Mouse (Mus musculus): ENCODE measurements around the gene Commd8. TPM values are rescaled to one million over a fixed set of nuclear protein-coding genes. Genes with fewer than 3 reads are reported as not detected.
A peak's percentile ranks its signal among the peaks of the same experiment; 100 is the strongest.

Gene Commd8
- polyA plus RNA-seq, 1 experiment from 2014 or later, result 116 TPM

DNA sequence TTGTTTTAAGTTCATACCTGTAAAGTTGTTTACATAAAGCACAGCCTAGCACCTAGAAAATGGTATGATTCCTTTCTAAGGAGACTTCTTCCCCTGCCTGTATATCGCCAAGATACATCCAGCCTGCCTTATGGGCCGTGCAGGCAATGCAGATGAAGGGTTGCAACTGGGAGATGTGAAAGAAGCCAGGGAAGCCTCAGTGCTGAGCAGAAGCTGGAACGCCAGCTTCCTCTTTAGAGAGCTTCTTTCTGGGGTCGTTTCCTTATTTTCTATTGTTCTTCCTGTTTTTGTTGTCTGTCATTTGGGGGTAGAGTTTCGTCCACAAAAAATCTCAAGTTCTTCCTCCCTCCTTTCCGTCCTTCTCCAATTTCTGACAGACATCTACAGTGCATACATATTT lies 2.1 kb upstream of the Commd8 start:
- Histone ChIP-seq H3K9ac (ENCODE audit: low read length) (no peak overlapping the region), H3K36me3 (ENCODE audit: control insufficient read depth, insufficient read depth, low read length) (peaks cover 6% of the 10 kb centered on the region; the same call in 1 of the 2 replicates), H3K4me1 (ENCODE audit: control insufficient read depth in 2 of 2, insufficient read depth in 2 of 2, low read length in 2 of 2) (peaks cover 6 to 16% of the 10 kb centered on the region in 2 experiments), H3K4me3 (ENCODE audit: control insufficient read depth in 1 of 2, insufficient read depth in 1 of 2, low read depth in 1 of 2, low read length in 2 of 2) (no peak overlapping the region), H3K27me3 (ENCODE audit: control insufficient read depth, insufficient read depth, low read length) (no peaks in the 10 kb centered on the region), H3K9me3 (ENCODE audit: control insufficient read depth, low read length) (no peaks in the 10 kb centered on the region), H3K27ac (replicated peaks in 1 of 2; ENCODE audit: control insufficient read depth in 1 of 2, insufficient read depth in 1 of 2, low read depth in 2 of 2, low read length in 2 of 2) (no peak overlapping the region), H3K4me2 (ENCODE audit: low read length) (no peak overlapping the region)
- ATAC-seq (ENCODE audit: insufficient number of reproducible peaks, insufficient read depth, low FRiP score, low read depth), result no peak
- 60% methylated on average over 6 of the region's 6 CpGs for WGBS

DNA sequence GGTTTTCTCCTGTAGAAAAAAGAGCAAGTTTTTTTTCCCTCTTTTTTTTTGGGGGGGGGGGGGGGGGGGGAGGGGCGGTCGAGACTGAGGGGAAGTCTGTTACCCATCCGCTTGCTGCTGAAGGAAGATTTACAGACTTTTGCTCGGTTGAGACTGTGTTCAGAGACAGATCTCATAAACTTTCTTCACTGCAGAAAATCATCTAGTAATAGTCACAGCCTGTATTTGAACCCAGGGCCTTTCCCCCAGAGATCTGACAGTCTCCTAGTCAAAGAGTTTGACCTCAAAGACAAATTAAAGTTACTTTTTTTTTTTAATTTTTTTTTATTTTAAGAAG lies 264 bp upstream of the Commd8 start:
- H3K4me1 ChIP-seq (ENCODE audit: control insufficient read depth in 2 of 2, insufficient read depth in 2 of 2, low read length in 2 of 2), result peaks cover 6 to 22% of the 10 kb centered on the region in 2 experiments
- no peaks in the 10 kb centered on the region for H3K9me3 ChIP-seq (ENCODE audit: control insufficient read depth, low read length)
- H3K27me3 ChIP-seq (ENCODE audit: control insufficient read depth, insufficient read depth, low read length), result no peaks in the 10 kb centered on the region
- H3K9ac ChIP-seq (ENCODE audit: low read length), result peak overlapping the region; percentile 65
- peak overlapping the region; percentile 80 for H3K4me2 ChIP-seq (ENCODE audit: low read length)
- peak overlapping the region; percentile 14 to 74; a peak in 3 of 4 replicates for H3K4me3 ChIP-seq (ENCODE audit: control insufficient read depth in 1 of 2, insufficient read depth in 1 of 2, low read depth in 1 of 2, low read length in 2 of 2)
- no peak for ATAC-seq (ENCODE audit: insufficient number of reproducible peaks, insufficient read depth, low FRiP score, low read depth)
- H3K27ac ChIP-seq (replicated peaks in 1 of 2; ENCODE audit: control insufficient read depth in 1 of 2, insufficient read depth in 1 of 2, low read depth in 2 of 2, low read length in 2 of 2), result peak overlapping the region in 1 of 2 experiments; percentile 50; a peak in 1 of 4 replicates
- WGBS, result 1% methylated on average over 4 of the region's 4 CpGs
- H3K36me3 ChIP-seq (ENCODE audit: control insufficient read depth, insufficient read depth, low read length), result peaks cover 17% of the 10 kb centered on the region; the same call in 1 of the 2 replicates

DNA sequence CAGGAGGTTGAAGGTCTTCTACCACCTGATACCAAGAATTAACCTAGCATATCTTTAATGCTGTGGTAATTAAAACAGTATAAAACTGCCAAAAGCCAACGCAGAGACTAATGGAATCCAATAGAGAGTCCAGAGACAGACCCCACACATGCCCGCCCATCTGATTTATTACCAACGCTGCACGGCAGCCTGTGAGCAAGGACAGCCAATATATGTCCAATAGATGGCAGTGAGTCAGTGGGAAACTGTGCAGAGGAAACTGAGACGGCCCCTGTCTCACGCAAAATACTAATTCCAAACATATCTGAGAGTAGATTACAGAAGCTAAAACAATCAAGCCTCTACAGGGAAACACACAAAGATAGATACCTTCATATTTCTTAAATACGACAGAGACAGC lies 3.6 kb downstream of the Commd8 start:
- H3K9me3 ChIP-seq (ENCODE audit: control insufficient read depth, low read length), result no peaks in the 10 kb centered on the region
- H3K36me3 ChIP-seq (ENCODE audit: control insufficient read depth, insufficient read depth, low read length), result peaks cover 53% of the 10 kb centered on the region
- H3K27ac ChIP-seq (replicated peaks in 1 of 2; ENCODE audit: control insufficient read depth in 1 of 2, insufficient read depth in 1 of 2, low read depth in 2 of 2, low read length in 2 of 2), result no peak overlapping the region
- H3K4me2 ChIP-seq (ENCODE audit: low read length), result no peak overlapping the region
- H3K27me3 ChIP-seq (ENCODE audit: control insufficient read depth, insufficient read depth, low read length), result no peaks in the 10 kb centered on the region
- WGBS, result 58% methylated on average over 7 of the region's 7 CpGs
- no peak for ATAC-seq (ENCODE audit: insufficient number of reproducible peaks, insufficient read depth, low FRiP score, low read depth)
- H3K4me3 ChIP-seq (ENCODE audit: control insufficient read depth in 1 of 2, insufficient read depth in 1 of 2, low read depth in 1 of 2, low read length in 2 of 2), result no peak overlapping the region
- peaks cover 12 to 29% of the 10 kb centered on the region in 2 experiments for H3K4me1 ChIP-seq (ENCODE audit: control insufficient read depth in 2 of 2, insufficient read depth in 2 of 2, low read length in 2 of 2)
- H3K9ac ChIP-seq (ENCODE audit: low read length), result no peak overlapping the region

DNA sequence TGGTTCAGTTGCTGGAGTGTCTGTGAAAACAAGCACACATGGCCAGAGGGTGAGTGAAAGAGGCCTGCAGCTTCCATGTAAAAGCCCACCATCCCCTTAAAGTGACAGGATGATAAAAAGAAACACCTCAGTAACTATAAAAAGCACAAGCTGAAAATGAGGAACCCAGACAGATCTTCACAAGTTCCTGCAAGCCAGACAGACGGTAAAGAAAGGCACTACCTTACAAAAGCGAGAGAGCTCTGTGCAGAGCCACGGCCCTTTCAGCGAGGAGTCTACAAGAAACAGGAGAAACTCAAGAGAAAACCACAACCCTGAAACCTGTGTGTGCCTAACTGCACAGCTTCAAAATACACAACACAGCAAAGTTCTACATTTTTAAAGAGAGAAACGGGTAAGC lies 5.1 kb downstream of the Commd8 start:
- ATAC-seq (ENCODE audit: insufficient number of reproducible peaks, insufficient read depth, low FRiP score, low read depth), result no peak
- Histone ChIP-seq H3K27ac (replicated peaks in 1 of 2; ENCODE audit: control insufficient read depth in 1 of 2, insufficient read depth in 1 of 2, low read depth in 2 of 2, low read length in 2 of 2) (no peak overlapping the region), H3K4me2 (ENCODE audit: low read length) (no peak overlapping the region), H3K9ac (ENCODE audit: low read length) (no peak overlapping the region), H3K4me1 (ENCODE audit: control insufficient read depth in 2 of 2, insufficient read depth in 2 of 2, low read length in 2 of 2) (peaks cover 16 to 29% of the 10 kb centered on the region in 2 experiments), H3K9me3 (ENCODE audit: control insufficient read depth, low read length) (no peaks in the 10 kb centered on the region), H3K4me3 (ENCODE audit: control insufficient read depth in 1 of 2, insufficient read depth in 1 of 2, low read depth in 1 of 2, low read length in 2 of 2) (no peak overlapping the region), H3K27me3 (ENCODE audit: control insufficient read depth, insufficient read depth, low read length) (no peaks in the 10 kb centered on the region), H3K36me3 (ENCODE audit: control insufficient read depth, insufficient read depth, low read length) (peaks cover 65% of the 10 kb centered on the region)
- WGBS, result 59% methylated on average over 5 of the region's 5 CpGs

DNA sequence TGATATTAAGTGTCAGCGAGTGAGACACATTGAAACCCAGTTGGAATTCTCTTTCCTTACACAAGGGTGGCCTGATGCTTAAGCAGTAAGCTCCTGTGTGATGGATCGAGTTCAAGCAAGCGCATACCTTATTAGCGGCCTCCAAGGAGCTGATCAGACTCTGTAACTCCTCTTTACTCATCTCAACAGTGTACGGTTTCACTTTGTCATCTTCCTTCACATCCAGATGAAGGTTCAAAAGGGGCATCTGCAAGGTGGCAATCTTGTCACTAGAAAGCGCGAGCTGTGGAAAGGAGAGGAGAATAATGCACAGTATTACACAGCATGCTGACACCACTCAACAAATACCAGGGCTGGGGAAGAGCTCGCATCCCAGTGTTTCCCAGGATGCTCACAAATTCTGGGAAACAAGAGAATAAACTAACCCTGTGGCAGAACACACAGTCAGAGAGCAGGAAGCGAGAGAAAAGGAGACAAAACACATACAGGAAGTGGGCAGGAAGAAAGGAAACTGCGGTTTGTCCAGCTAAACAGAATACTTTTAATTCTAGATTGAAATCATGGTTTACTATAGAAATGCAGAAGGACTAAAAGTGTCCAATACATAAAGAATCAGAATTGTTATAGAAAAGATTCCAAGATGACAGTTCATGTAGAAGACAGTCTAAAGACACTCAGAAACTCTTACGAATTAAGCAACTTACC lies 7.1 kb downstream of the Commd8 start:
- H3K36me3 ChIP-seq (ENCODE audit: control insufficient read depth, insufficient read depth, low read length), result peaks cover 78% of the 10 kb centered on the region
- H3K9me3 ChIP-seq (ENCODE audit: control insufficient read depth, low read length), result no peaks in the 10 kb centered on the region
- H3K27ac ChIP-seq (replicated peaks in 1 of 2; ENCODE audit: control insufficient read depth in 1 of 2, insufficient read depth in 1 of 2, low read depth in 2 of 2, low read length in 2 of 2), result no peak overlapping the region
- no peaks in the 10 kb centered on the region for H3K27me3 ChIP-seq (ENCODE audit: control insufficient read depth, insufficient read depth, low read length)
- no peak overlapping the region for H3K4me2 ChIP-seq (ENCODE audit: low read length)
- ATAC-seq (ENCODE audit: insufficient number of reproducible peaks, insufficient read depth, low FRiP score, low read depth), result no peak
- no peak overlapping the region for H3K4me3 ChIP-seq (ENCODE audit: control insufficient read depth in 1 of 2, insufficient read depth in 1 of 2, low read depth in 1 of 2, low read length in 2 of 2)
- no peak overlapping the region for H3K9ac ChIP-seq (ENCODE audit: low read length)
- 80% methylated on average over 11 of the region's 11 CpGs for WGBS
- H3K4me1 ChIP-seq (ENCODE audit: control insufficient read depth in 2 of 2, insufficient read depth in 2 of 2, low read length in 2 of 2), result peaks cover 10 to 16% of the 10 kb centered on the region in 2 experiments

DNA sequence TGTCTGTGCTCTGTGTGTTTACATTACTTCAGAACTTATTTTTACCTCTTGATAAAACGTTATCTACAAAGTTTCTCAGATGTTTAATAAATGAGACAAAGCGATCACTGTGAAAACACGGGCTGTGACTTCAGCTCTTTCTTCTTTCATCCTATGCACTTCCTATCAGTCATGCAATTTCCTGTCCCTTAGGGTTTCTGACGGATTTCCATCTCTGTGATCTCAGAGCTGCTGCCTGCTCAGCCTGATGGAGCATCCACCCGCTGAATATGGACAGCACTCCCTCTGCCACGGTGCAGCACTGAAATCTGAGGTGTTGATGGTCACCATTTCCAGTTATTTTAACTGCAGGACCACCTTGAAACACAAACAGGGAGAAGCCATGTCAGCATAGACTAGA lies 8.5 kb downstream of the Commd8 start:
- Histone ChIP-seq H3K4me2 (ENCODE audit: low read length) (no peak overlapping the region), H3K9me3 (ENCODE audit: control insufficient read depth, low read length) (no peaks in the 10 kb centered on the region), H3K4me1 (ENCODE audit: control insufficient read depth in 2 of 2, insufficient read depth in 2 of 2, low read length in 2 of 2) (peaks cover 10 to 11% of the 10 kb centered on the region in 2 experiments; a peak in 3 of 4 replicates), H3K36me3 (ENCODE audit: control insufficient read depth, insufficient read depth, low read length) (peaks cover 71% of the 10 kb centered on the region), H3K27ac (replicated peaks in 1 of 2; ENCODE audit: control insufficient read depth in 1 of 2, insufficient read depth in 1 of 2, low read depth in 2 of 2, low read length in 2 of 2) (peak overlapping the region in 1 of 2 experiments; percentile 52; a peak in 3 of 4 replicates), H3K27me3 (ENCODE audit: control insufficient read depth, insufficient read depth, low read length) (no peaks in the 10 kb centered on the region), H3K9ac (ENCODE audit: low read length) (no peak overlapping the region), H3K4me3 (ENCODE audit: control insufficient read depth in 1 of 2, insufficient read depth in 1 of 2, low read depth in 1 of 2, low read length in 2 of 2) (no peak overlapping the region)
- WGBS, result 50% methylated on average over 6 of the region's 6 CpGs
- no peak for ATAC-seq (ENCODE audit: insufficient number of reproducible peaks, insufficient read depth, low FRiP score, low read depth)

DNA sequence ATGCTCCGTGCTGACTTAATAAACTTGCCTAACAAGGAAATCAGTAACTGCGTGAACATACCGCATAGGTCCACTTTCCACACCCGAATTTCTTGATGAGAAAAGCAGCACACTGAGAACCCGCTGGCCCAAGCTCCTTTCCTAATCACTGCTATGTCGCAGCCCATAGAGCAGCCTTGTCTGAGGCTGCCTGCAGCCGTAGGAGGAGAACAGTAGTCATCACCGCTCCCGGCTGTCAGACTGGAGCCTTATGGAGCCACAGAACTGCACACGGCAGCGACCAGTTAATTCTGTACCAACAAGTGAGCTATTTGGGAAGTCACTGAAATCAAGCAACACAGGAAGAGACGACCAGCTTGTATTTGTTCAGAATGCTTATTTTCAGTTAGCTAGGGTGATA lies 9.3 kb downstream of the Commd8 start:
- Histone ChIP-seq H3K4me1 (ENCODE audit: control insufficient read depth in 2 of 2, insufficient read depth in 2 of 2, low read length in 2 of 2) (peaks cover 7 to 10% of the 10 kb centered on the region in 2 experiments; a peak in 2 of 4 replicates), H3K9ac (ENCODE audit: low read length) (no peak overlapping the region), H3K27me3 (ENCODE audit: control insufficient read depth, insufficient read depth, low read length) (no peaks in the 10 kb centered on the region), H3K4me2 (ENCODE audit: low read length) (no peak overlapping the region), H3K27ac (replicated peaks in 1 of 2; ENCODE audit: control insufficient read depth in 1 of 2, insufficient read depth in 1 of 2, low read depth in 2 of 2, low read length in 2 of 2) (no peak overlapping the region; a peak in 1 of 4 replicates), H3K4me3 (ENCODE audit: control insufficient read depth in 1 of 2, insufficient read depth in 1 of 2, low read depth in 1 of 2, low read length in 2 of 2) (no peak overlapping the region), H3K9me3 (ENCODE audit: control insufficient read depth, low read length) (no peaks in the 10 kb centered on the region), H3K36me3 (ENCODE audit: control insufficient read depth, insufficient read depth, low read length) (peaks cover 66% of the 10 kb centered on the region)
- no peak for ATAC-seq (ENCODE audit: insufficient number of reproducible peaks, insufficient read depth, low FRiP score, low read depth)
- 74% methylated on average over 12 of the region's 12 CpGs for WGBS

DNA sequence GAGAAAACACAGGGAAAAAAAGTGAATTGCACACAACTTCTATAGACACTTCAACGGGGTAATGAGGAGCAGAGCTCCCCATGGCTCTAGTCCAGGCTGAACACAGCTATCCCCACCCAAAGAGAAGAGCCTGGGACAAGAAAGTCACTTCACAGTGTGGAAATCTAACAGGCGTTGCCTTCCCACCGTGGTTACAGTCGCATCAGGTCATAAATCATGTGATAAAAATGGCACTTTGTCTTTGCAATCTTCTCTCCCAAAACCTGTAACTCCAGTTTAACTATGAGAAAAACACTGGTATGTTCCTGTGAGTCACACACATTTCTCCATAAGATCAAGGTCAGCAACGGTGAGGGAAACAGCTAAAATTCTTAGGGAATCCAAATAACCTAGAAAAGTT lies 11.4 kb downstream of the Commd8 start:
- H3K9me3 ChIP-seq (ENCODE audit: control insufficient read depth, low read length), result no peaks in the 10 kb centered on the region
- ATAC-seq (ENCODE audit: insufficient number of reproducible peaks, insufficient read depth, low FRiP score, low read depth), result no peak
- H3K9ac ChIP-seq (ENCODE audit: low read length), result no peak overlapping the region
- no peak overlapping the region for H3K4me2 ChIP-seq (ENCODE audit: low read length)
- no peaks in the 10 kb centered on the region for H3K27me3 ChIP-seq (ENCODE audit: control insufficient read depth, insufficient read depth, low read length)
- 90% methylated on average over 5 of the region's 5 CpGs for WGBS
- H3K27ac ChIP-seq (replicated peaks in 1 of 2; ENCODE audit: control insufficient read depth in 1 of 2, insufficient read depth in 1 of 2, low read depth in 2 of 2, low read length in 2 of 2), result no peak overlapping the region
- H3K36me3 ChIP-seq (ENCODE audit: control insufficient read depth, insufficient read depth, low read length), result peaks cover 50% of the 10 kb centered on the region
- no peak overlapping the region for H3K4me3 ChIP-seq (ENCODE audit: control insufficient read depth in 1 of 2, insufficient read depth in 1 of 2, low read depth in 1 of 2, low read length in 2 of 2)
- H3K4me1 ChIP-seq (ENCODE audit: control insufficient read depth in 2 of 2, insufficient read depth in 2 of 2, low read length in 2 of 2), result peaks cover 7 to 8% of the 10 kb centered on the region in 2 experiments; a peak in 2 of 4 replicates
